Mouse (Mus musculus) liver, postnatal 0 days (tissue): ENCODE measurements around the gene Tex2.

ENCODE experiments used
- CTCF ChIP-seq: sonication (generic); IDR thresholded peaks from 2 replicates; pipeline ENCODE4 v1.5.1; 2016; ENCODE audit warnings: antibody characterized with exemption, low read depth
- EP300 ChIP-seq: IDR thresholded peaks from 2 replicates; pipeline ENCODE4 v1.6.1; 2016; ENCODE audit warnings: antibody characterized with exemption, low read depth, mild to moderate bottlenecking

DNA sequence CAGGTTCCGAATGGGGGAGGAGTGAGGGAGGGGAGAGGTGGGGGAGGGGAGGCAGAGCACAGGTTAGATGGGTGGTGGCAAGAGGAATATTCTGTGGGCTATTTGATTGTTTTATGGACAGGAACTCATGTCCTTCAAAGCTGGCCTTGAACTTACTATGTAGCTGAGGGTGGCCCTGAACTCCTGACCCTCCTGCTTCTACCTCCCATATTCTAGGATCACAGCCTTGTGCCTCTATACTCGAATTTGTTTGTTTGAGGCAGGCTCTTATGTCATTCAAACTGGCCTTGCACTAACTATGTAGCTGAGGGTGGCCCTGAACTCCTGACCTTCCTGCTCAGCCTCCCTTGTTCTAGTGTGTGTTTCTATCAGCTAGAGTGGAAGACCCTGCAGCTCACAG, 22.7 kb upstream of the Tex2 start:
- TF ChIP-seq EP300 (no peak), CTCF (no peak)
